Mouse (Mus musculus) spleen, postnatal 36 days (tissue): ENCODE measurements around the gene Timm50.
A peak's percentile ranks its signal among the peaks of the same experiment; 100 is the strongest.

Experiments used
- DNase-seq, 2 experiments: peaks; one replicate each; pipeline ENCODE4 v3.0.0; 2022; ENCODE audit warnings: low spot score in 2 of 2, mixed read lengths in 1 of 2

The Timm50 gene

GRCm38 (mm10) chr7:28269355-28269754 is 42.5 kb downstream of the Timm50 start:
- no peak for DNase-seq

GRCm38 (mm10) chr7:28268576-28268975 is 43.3 kb downstream of the Timm50 start:
- no peak for DNase-seq

- DNase-seq, result peak; percentile 8 to 12
Measured at GRCm38 (mm10) chr7:28268042-28268531, 43.8 kb downstream of the Timm50 start.

- DNase-seq, result peak; percentile 29 to 43
Measured at GRCm38 (mm10) chr7:28267129-28268041, 44.5 kb downstream of the Timm50 start, which contains the start of gene Eid2. Eid2 (plus strand) TSS chr7:28267881.

- no peak for DNase-seq
Measured at GRCm38 (mm10) chr7:28265391-28265790, 46.5 kb downstream of the Timm50 start.

- peak; percentile 16 to 37 for DNase-seq
Measured at GRCm38 (mm10) chr7:28263786-28264185, 48.1 kb downstream of the Timm50 start.

GRCm38 (mm10) chr7:28262861-28263260 is 49.0 kb downstream of the Timm50 start:
- DNase-seq, result no peak
